Mouse (Mus musculus): ENCODE measurements at regions not wholly inside any gene's neighbourhood (a gene's known extent, or its start where the extent isn't known, plus 50 kb on each side); places are given as distances from the start of the nearest gene placed in this dataset.

GRCm38 (mm10) chr10:85242701-85243100 lies 57.8 kb upstream of the Cry1 start:
- no peak for TF ChIP-seq CTCF (IDR thresholded peaks at IDR 0.05; ENCODE audit: low read depth)
- no peak for TF ChIP-seq EP300 (IDR thresholded peaks at IDR 0.05; ENCODE audit: low read depth)
